ENCODE assay signal across 18 mouse cellular contexts in genomic region chr15:103228904-103229303, GRCm38 (mm10). TPM values are rescaled to one million over a fixed set of nuclear protein-coding genes. Genes with fewer than 3 reads are reported as not detected.
DNase-seq lines count a peak whose midpoint lies in the region; ATAC-seq and TF ChIP-seq lines count a peak whose summit lies in the region.
"Had no signal": no experiment of that assay in that cellular context is flagged by ENCODE, and none has a peak within 500 bp of the region (broad histone marks: within the 10 kb centered on the region; RNA-seq: fewer than 3 reads in every experiment).

No protein-coding gene starts in this region.

- WGBS in heart, embryonic 11.5 days (ENCODE audit: insufficient replicate concordance) = 61% methylated on average over 2 of the region's 2 CpGs
- 54% methylated on average over 2 of the region's 2 CpGs for WGBS in heart, adult 2 months
- WGBS in kidney, embryonic 16.5 days = 69% methylated on average over 2 of the region's 2 CpGs

- intact Hi-C loops in heart, adult 2 months (cut with DNase I) = no loop called here

- H3K36me3 ChIP-seq in heart, embryonic 11.5 days (ENCODE audit: control insufficient read depth, insufficient read depth, low read length) = no peaks in the 10 kb centered on the region
- peaks cover 3% of the 10 kb centered on the region for H3K36me3 ChIP-seq in heart, adult 2 months (ENCODE audit: control insufficient read depth, insufficient read depth, low read length)
- H3K36me3 ChIP-seq in kidney, embryonic 16.5 days (ENCODE audit: insufficient read depth, low read length) = no peaks in the 10 kb centered on the region
- no peaks in the 10 kb centered on the region for H3K36me3 ChIP-seq in testis, adult 2 months (ENCODE audit: control insufficient read depth, insufficient read depth, low read length)
- H3K36me3 ChIP-seq: lung, embryonic 15.5 days; midbrain, embryonic 13.5 days; neural tube, embryonic 12.5 days had no signal

- no peak for TF ChIP-seq EP300 in heart, adult 2 months (IDR thresholded peaks at IDR 0.05; ENCODE audit: insufficient read depth, low read depth, low read length)

- peak overlapping the region; percentile 24; the same call in 1 of the 2 replicates for H3K27ac ChIP-seq in heart, embryonic 11.5 days (ENCODE audit: low read depth, low read length)
- H3K27ac ChIP-seq in heart, adult 2 months = no peak overlapping the region
- H3K27ac ChIP-seq in kidney, embryonic 16.5 days (ENCODE audit: low read length) = peak overlapping the region; percentile 72
- peak overlapping the region; percentile 49; the same call in 1 of the 2 replicates for H3K27ac ChIP-seq in testis, adult 2 months (ENCODE audit: control insufficient read depth, insufficient read depth, low read depth, low read length)
- H3K27ac ChIP-seq: lung, embryonic 15.5 days; midbrain, embryonic 13.5 days; neural tube, embryonic 12.5 days had no signal

- ATAC-seq in heart, embryonic 11.5 days (replicated peaks; ENCODE audit: insufficient number of reproducible peaks, low FRiP score, low TSS enrichment) = no peak
- no peak for ATAC-seq in kidney, embryonic 16.5 days (ENCODE audit: low FRiP score, low TSS enrichment)
- ATAC-seq in megakaryocyte progenitor cell, adult 5-6 weeks (replicated peaks; ENCODE audit: poor library complexity) = no peak
- no peak for ATAC-seq in monocyte, adult 5-6 weeks (replicated peaks; ENCODE audit: insufficient number of reproducible peaks, low FRiP score, low TSS enrichment, poor library complexity, severe bottlenecking)
- ATAC-seq: hindbrain, embryonic 16.5 days; midbrain, embryonic 13.5 days had no signal

- H3K9ac ChIP-seq in heart, embryonic 11.5 days (ENCODE audit: low read depth, low read length) = no peak overlapping the region
- H3K9ac ChIP-seq in heart, adult 2 months (ENCODE audit: low read depth, low read length) = no peak overlapping the region
- no peak overlapping the region for H3K9ac ChIP-seq in kidney, embryonic 16.5 days (replicated peaks; ENCODE audit: low read length)
- H3K9ac ChIP-seq: lung, embryonic 15.5 days; midbrain, embryonic 13.5 days; neural tube, embryonic 12.5 days had no signal

- H3K4me2 ChIP-seq in heart, embryonic 11.5 days = no peak overlapping the region
- H3K4me2 ChIP-seq in kidney, embryonic 16.5 days (replicated peaks; ENCODE audit: low read depth, low read length) = no peak overlapping the region
- H3K4me2 ChIP-seq: lung, embryonic 15.5 days; midbrain, embryonic 13.5 days; neural tube, embryonic 12.5 days had no signal

- H3K79me2 ChIP-seq in heart, adult 2 months (replicated peaks; ENCODE audit: control insufficient read depth, insufficient read depth, low read length) = no peaks in the 10 kb centered on the region; the same call in 1 of the 2 replicates

- no peaks in the 10 kb centered on the region for H3K27me3 ChIP-seq in heart, embryonic 11.5 days (ENCODE audit: control insufficient read depth, insufficient read depth, low read length)
- H3K27me3 ChIP-seq in heart, adult 2 months (ENCODE audit: control insufficient read depth, insufficient read depth, low read length) = no peaks in the 10 kb centered on the region
- H3K27me3 ChIP-seq in kidney, embryonic 16.5 days (ENCODE audit: insufficient read depth, low read length) = no peaks in the 10 kb centered on the region
- no peaks in the 10 kb centered on the region for H3K27me3 ChIP-seq in testis, adult 2 months (ENCODE audit: control insufficient read depth, insufficient read depth, low read length)
- H3K27me3 ChIP-seq: lung, embryonic 15.5 days; midbrain, embryonic 13.5 days; neural tube, embryonic 12.5 days had no signal

- no peak for DNase-seq in heart, adult 2 months
- no peak for DNase-seq in kidney, adult 18-20 months
- DNase-seq in testis, postnatal 14 days (ENCODE audit: low spot score) = no peak
- DNase-seq: adrenal gland, postnatal 36 days; cerebellum, postnatal 14 days; kidney, postnatal 25 days; left cerebral cortex, postnatal 4 days; thymus, postnatal 36 days had no signal

- no peaks in the 10 kb centered on the region for H3K9me3 ChIP-seq in heart, embryonic 11.5 days (replicated peaks; ENCODE audit: control insufficient read depth, low read length)
- no peaks in the 10 kb centered on the region for H3K9me3 ChIP-seq in kidney, embryonic 16.5 days (ENCODE audit: low read length)
- H3K9me3 ChIP-seq: lung, embryonic 15.5 days; midbrain, embryonic 13.5 days; neural tube, embryonic 12.5 days had no signal

- H3K4me1 ChIP-seq in heart, embryonic 11.5 days (ENCODE audit: control insufficient read depth, insufficient read depth, low read length) = 0 out of 2 replicates have a peak, but pooled peaks cover 9% of the 10 kb centered on the region
- H3K4me1 ChIP-seq in heart, adult 2 months (ENCODE audit: control insufficient read depth, insufficient read depth, low read length) = peaks cover 2% of the 10 kb centered on the region
- H3K4me1 ChIP-seq in kidney, embryonic 16.5 days (ENCODE audit: insufficient read depth, low read length) = peaks cover 23% of the 10 kb centered on the region
- H3K4me1 ChIP-seq in testis, adult 2 months (ENCODE audit: control insufficient read depth, insufficient read depth, low read length) = no peaks in the 10 kb centered on the region
- H3K4me1 ChIP-seq: neural tube, embryonic 12.5 days had no signal

- TF ChIP-seq POLR2A in heart, adult 2 months (IDR thresholded peaks at IDR 0.05; ENCODE audit: insufficient read depth, low read depth, low read length) = no peak
- TF ChIP-seq POLR2A in testis, adult 2 months (IDR thresholded peaks at IDR 0.05; ENCODE audit: control insufficient read depth, low read depth, low read length) = no peak

- no peak overlapping the region for H3K4me3 ChIP-seq in heart, embryonic 11.5 days (ENCODE audit: low read depth, low read length)
- no peak overlapping the region for H3K4me3 ChIP-seq in heart, adult 2 months
- H3K4me3 ChIP-seq in kidney, embryonic 16.5 days (ENCODE audit: low read length) = no peak overlapping the region
- no peak overlapping the region for H3K4me3 ChIP-seq in testis, adult 2 months (ENCODE audit: control insufficient read depth, low read depth, low read length)
- H3K4me3 ChIP-seq: lung, embryonic 15.5 days; midbrain, embryonic 13.5 days; neural tube, embryonic 12.5 days had no signal

- TF ChIP-seq CTCF in heart, adult 2 months (IDR thresholded peaks at IDR 0.05) = no peak
- no peak for TF ChIP-seq CTCF in testis, adult 2 months (IDR thresholded peaks at IDR 0.05; ENCODE audit: control insufficient read depth, insufficient read depth, insufficient replicate concordance, low read depth, low read length)

RNA-seq across cellular contexts. Expression of gene Cbx5, which starts 10.7 kb away (rescaled TPM):
- 139 and 146 TPM in 2 replicates for polyA plus RNA-seq in heart, embryonic 11.5 days (2014; fragmentation: Nextera tagmentation; extraction: Ambion mirVana)
- total RNA-seq in heart, adult 2 months (2021) = 10 to 100 TPM; 56.5 to 57.0 TPM
- polyA plus RNA-seq in heart, adult 2 months (2012; rRNA removed) = 15.6 and 39.9 TPM in 2 replicates
- polyA plus RNA-seq in kidney, embryonic 16.5 days (2015; fragmentation: Nextera tagmentation; extraction: Ambion mirVana) = 109 and 120 TPM in 2 replicates
- 11.8 and 15.7 TPM in 2 replicates for polyA plus RNA-seq in testis, adult 2 months (2012; rRNA removed)
- 112 and 119 TPM in 2 replicates for total RNA-seq in megakaryocyte progenitor cell, adult 5-6 weeks (2015)
- total RNA-seq in megakaryocyte progenitor cell, adult 5-6 weeks (2017) = 194 and 261 TPM in 2 replicates
- total RNA-seq in monocyte, adult 5-6 weeks (2017) = 13.2 to 43.8 TPM (median 33.9 TPM) in 3 replicates

RNA-seq across cellular contexts. Expression of gene Hnrnpa1, which starts 11.3 kb away (rescaled TPM):
- polyA plus RNA-seq in heart, embryonic 11.5 days (2014; fragmentation: Nextera tagmentation; extraction: Ambion mirVana) = 572 and 590 TPM in 2 replicates
- 100 to 1,000 TPM; 143 to 149 TPM for total RNA-seq in heart, adult 2 months (2021)
- 59.4 and 109 TPM in 2 replicates for polyA plus RNA-seq in heart, adult 2 months (2012; rRNA removed)
- polyA plus RNA-seq in kidney, embryonic 16.5 days (2015; fragmentation: Nextera tagmentation; extraction: Ambion mirVana) = 831 and 924 TPM in 2 replicates
- 43.2 and 53.3 TPM in 2 replicates for polyA plus RNA-seq in testis, adult 2 months (2012; rRNA removed)
- 700 and 701 TPM in 2 replicates for total RNA-seq in megakaryocyte progenitor cell, adult 5-6 weeks (2015)
- 1,324 and 1,596 TPM in 2 replicates for total RNA-seq in megakaryocyte progenitor cell, adult 5-6 weeks (2017)
- 482 to 520 TPM (median 483 TPM) in 3 replicates for total RNA-seq in monocyte, adult 5-6 weeks (2017)

RNA-seq across cellular contexts. Expression of gene Nfe2, which starts 29.3 kb away (rescaled TPM):
- polyA plus RNA-seq in heart, embryonic 11.5 days (2014; fragmentation: Nextera tagmentation; extraction: Ambion mirVana) = 21.9 and 24.2 TPM in 2 replicates
- total RNA-seq in heart, adult 2 months (2021) = 1 to 10 TPM in 1 of 2 experiments, under 1 TPM in 1; 0.86 to 2.0 TPM
- polyA plus RNA-seq in heart, adult 2 months (2012; rRNA removed) = 1.6 and 1.9 TPM in 2 replicates
- polyA plus RNA-seq in kidney, embryonic 16.5 days (2015; fragmentation: Nextera tagmentation; extraction: Ambion mirVana) = 3.8 and 4.2 TPM in 2 replicates
- polyA plus RNA-seq in testis, adult 2 months (2012; rRNA removed) = 8.9 and 10.6 TPM in 2 replicates
- total RNA-seq in megakaryocyte progenitor cell, adult 5-6 weeks (2015) = 115 and 140 TPM in 2 replicates
- total RNA-seq in megakaryocyte progenitor cell, adult 5-6 weeks (2017) = 126 and 148 TPM in 2 replicates
- 85.2 to 136 TPM (median 112 TPM) in 3 replicates for total RNA-seq in monocyte, adult 5-6 weeks (2017)
- total RNA-seq: layer of hippocampus, postnatal 14 days; left cerebral cortex, postnatal 4 days had no signal

RNA-seq across cellular contexts. Expression of gene Copz1, which starts 43.6 kb away (rescaled TPM):
- polyA plus RNA-seq in heart, embryonic 11.5 days (2014; fragmentation: Nextera tagmentation; extraction: Ambion mirVana) = 217 and 221 TPM in 2 replicates
- 10 to 100 TPM; 50.2 to 55.2 TPM for total RNA-seq in heart, adult 2 months (2021)
- 58.7 and 96.8 TPM in 2 replicates for polyA plus RNA-seq in heart, adult 2 months (2012; rRNA removed)
- 324 and 333 TPM in 2 replicates for polyA plus RNA-seq in kidney, embryonic 16.5 days (2015; fragmentation: Nextera tagmentation; extraction: Ambion mirVana)
- 51.6 and 56.8 TPM in 2 replicates for polyA plus RNA-seq in testis, adult 2 months (2012; rRNA removed)
- total RNA-seq in megakaryocyte progenitor cell, adult 5-6 weeks (2015) = 245 and 256 TPM in 2 replicates
- total RNA-seq in megakaryocyte progenitor cell, adult 5-6 weeks (2017) = 75.9 and 91.4 TPM in 2 replicates
- 47.5 to 52.5 TPM (median 50.3 TPM) in 3 replicates for total RNA-seq in monocyte, adult 5-6 weeks (2017)
